Mouse (Mus musculus): ENCODE measurements around the gene Trim17. TPM values are rescaled to one million over a fixed set of nuclear protein-coding genes. Genes with fewer than 3 reads are reported as not detected.

Trim17 gene
- polyA plus RNA-seq, 1 experiment = 0.22 TPM

- peaks cover 53% of the 10 kb centered on the region for H3K79me2 ChIP-seq (ENCODE audit: control insufficient read depth, insufficient read depth)
- peaks cover 39% of the 10 kb centered on the region for H3K36me3 ChIP-seq (ENCODE audit: control insufficient read depth, insufficient read depth)
- peak overlapping the region; percentile 10 for H3ac ChIP-seq (ENCODE audit: control insufficient read depth, insufficient read length, low read depth)
- no peaks in the 10 kb centered on the region for H3K27me3 ChIP-seq (ENCODE audit: control insufficient read depth, insufficient read depth, insufficient read length)
- no peak for TF ChIP-seq USF1 (IDR thresholded peaks at IDR 0.05; ENCODE audit: low read depth)
- peak; percentile 79 for TF ChIP-seq MYOD1 (IDR thresholded peaks at IDR 0.05; ENCODE audit: control insufficient read depth, insufficient read length, low read depth)
- TF ChIP-seq MAX (IDR thresholded peaks at IDR 0.05) = no peak
- no peak for TF ChIP-seq CEBPB (IDR thresholded peaks at IDR 0.05; ENCODE audit: low read depth)
- TF ChIP-seq CTCF (IDR thresholded peaks at IDR 0.05; ENCODE audit: control insufficient read depth, insufficient read depth, insufficient read length) = peak; percentile 75
- peaks cover 36% of the 10 kb centered on the region for H3K79me3 ChIP-seq (ENCODE audit: low read depth)
- H3K4me3 ChIP-seq (ENCODE audit: insufficient read depth, poor library complexity, severe bottlenecking) = no peak overlapping the region
These were observed 27.3 kb downstream of the Trim17 start for GRCm38 (mm10) chr11:58981541-58982447.

- H3K4me3 ChIP-seq (ENCODE audit: insufficient read depth, poor library complexity, severe bottlenecking) = no peak overlapping the region
- no peak overlapping the region for H3ac ChIP-seq (ENCODE audit: control insufficient read depth, insufficient read length, low read depth)
- peaks cover 47% of the 10 kb centered on the region for H3K36me3 ChIP-seq (ENCODE audit: control insufficient read depth, insufficient read depth)
- H3K79me3 ChIP-seq (ENCODE audit: low read depth) = peaks cover 33% of the 10 kb centered on the region
- TF ChIP-seq FOSL1 (IDR thresholded peaks at IDR 0.05; ENCODE audit: insufficient read depth, low read length, poor library complexity, severe bottlenecking) (no peak), USF1 (IDR thresholded peaks at IDR 0.05; ENCODE audit: low read depth) (no peak), MYOD1 (IDR thresholded peaks at IDR 0.05; ENCODE audit: control insufficient read depth, insufficient read length, low read depth) (no peak), CEBPB (IDR thresholded peaks at IDR 0.05; ENCODE audit: low read depth) (no peak), MYOG (IDR thresholded peaks at IDR 0.05; ENCODE audit: control insufficient read depth, extremely low read depth, insufficient read length) (no peak), CTCF (IDR thresholded peaks at IDR 0.05; ENCODE audit: control insufficient read depth, insufficient read depth, insufficient read length) (no peak), MAX (IDR thresholded peaks at IDR 0.05) (no peak)
- H3K79me2 ChIP-seq (ENCODE audit: control insufficient read depth, insufficient read depth) = peaks cover 45% of the 10 kb centered on the region
- no peaks in the 10 kb centered on the region for H3K27me3 ChIP-seq (ENCODE audit: control insufficient read depth, insufficient read depth, insufficient read length)
These were observed 28.1 kb downstream of the Trim17 start for GRCm38 (mm10) chr11:58982471-58983097.

- H3K36me3 ChIP-seq (ENCODE audit: control insufficient read depth, insufficient read depth) = peaks cover 51% of the 10 kb centered on the region
- H3K79me3 ChIP-seq (ENCODE audit: low read depth) = peaks cover 26% of the 10 kb centered on the region
- H3K27me3 ChIP-seq (ENCODE audit: control insufficient read depth, insufficient read depth, insufficient read length) = no peaks in the 10 kb centered on the region
- TF ChIP-seq CEBPB (IDR thresholded peaks at IDR 0.05; ENCODE audit: low read depth) = no peak
- no peak for TF ChIP-seq MYOG (IDR thresholded peaks at IDR 0.05; ENCODE audit: control insufficient read depth, extremely low read depth, insufficient read length)
- no peak for TF ChIP-seq MYOD1 (IDR thresholded peaks at IDR 0.05; ENCODE audit: control insufficient read depth, insufficient read length, low read depth)
- no peak for TF ChIP-seq CTCF (IDR thresholded peaks at IDR 0.05; ENCODE audit: control insufficient read depth, insufficient read depth, insufficient read length)
- no peak for TF ChIP-seq MAX (IDR thresholded peaks at IDR 0.05)
- TF ChIP-seq FOSL1 (IDR thresholded peaks at IDR 0.05; ENCODE audit: insufficient read depth, low read length, poor library complexity, severe bottlenecking) = no peak
- no peak for TF ChIP-seq USF1 (IDR thresholded peaks at IDR 0.05; ENCODE audit: low read depth)
- no peak overlapping the region for H3K4me3 ChIP-seq (ENCODE audit: insufficient read depth, poor library complexity, severe bottlenecking)
- peaks cover 33% of the 10 kb centered on the region for H3K79me2 ChIP-seq (ENCODE audit: control insufficient read depth, insufficient read depth)
- H3ac ChIP-seq (ENCODE audit: control insufficient read depth, insufficient read length, low read depth) = no peak overlapping the region
These were observed 29.3 kb downstream of the Trim17 start for GRCm38 (mm10) chr11:58983691-58984341.

- Histone ChIP-seq H3K27me3 (ENCODE audit: control insufficient read depth, insufficient read depth, insufficient read length) (no peaks in the 10 kb centered on the region), H3K36me3 (ENCODE audit: control insufficient read depth, insufficient read depth) (peaks cover 60% of the 10 kb centered on the region), H3K4me3 (ENCODE audit: insufficient read depth, poor library complexity, severe bottlenecking) (no peak overlapping the region), H3ac (ENCODE audit: control insufficient read depth, insufficient read length, low read depth) (no peak overlapping the region), H3K79me3 (ENCODE audit: low read depth) (peaks cover 19% of the 10 kb centered on the region), H3K79me2 (ENCODE audit: control insufficient read depth, insufficient read depth) (peaks cover 24% of the 10 kb centered on the region)
- TF ChIP-seq CEBPB (IDR thresholded peaks at IDR 0.05; ENCODE audit: low read depth) (no peak), CTCF (IDR thresholded peaks at IDR 0.05; ENCODE audit: control insufficient read depth, insufficient read depth, insufficient read length) (no peak), MYOD1 (IDR thresholded peaks at IDR 0.05; ENCODE audit: control insufficient read depth, insufficient read length, low read depth) (no peak), MYOG (IDR thresholded peaks at IDR 0.05; ENCODE audit: control insufficient read depth, extremely low read depth, insufficient read length) (no peak), USF1 (IDR thresholded peaks at IDR 0.05; ENCODE audit: low read depth) (no peak), MAX (IDR thresholded peaks at IDR 0.05) (no peak), FOSL1 (IDR thresholded peaks at IDR 0.05; ENCODE audit: insufficient read depth, low read length, poor library complexity, severe bottlenecking) (no peak)
These were observed 30.2 kb downstream of the Trim17 start for GRCm38 (mm10) chr11:58984657-58985056.

- Histone ChIP-seq H3K27me3 (ENCODE audit: control insufficient read depth, insufficient read depth, insufficient read length) (no peaks in the 10 kb centered on the region), H3K79me3 (ENCODE audit: low read depth) (peaks cover 12% of the 10 kb centered on the region), H3K36me3 (ENCODE audit: control insufficient read depth, insufficient read depth) (peaks cover 62% of the 10 kb centered on the region), H3ac (ENCODE audit: control insufficient read depth, insufficient read length, low read depth) (no peak overlapping the region), H3K4me3 (ENCODE audit: insufficient read depth, poor library complexity, severe bottlenecking) (no peak overlapping the region), H3K79me2 (ENCODE audit: control insufficient read depth, insufficient read depth) (peaks cover 17% of the 10 kb centered on the region)
- TF ChIP-seq MYOD1 (IDR thresholded peaks at IDR 0.05; ENCODE audit: control insufficient read depth, insufficient read length, low read depth) (no peak), USF1 (IDR thresholded peaks at IDR 0.05; ENCODE audit: low read depth) (no peak), MYOG (IDR thresholded peaks at IDR 0.05; ENCODE audit: control insufficient read depth, extremely low read depth, insufficient read length) (no peak), MAX (IDR thresholded peaks at IDR 0.05) (no peak), CTCF (IDR thresholded peaks at IDR 0.05; ENCODE audit: control insufficient read depth, insufficient read depth, insufficient read length) (no peak), FOSL1 (IDR thresholded peaks at IDR 0.05; ENCODE audit: insufficient read depth, low read length, poor library complexity, severe bottlenecking) (no peak), CEBPB (IDR thresholded peaks at IDR 0.05; ENCODE audit: low read depth) (no peak)
These were observed 30.9 kb downstream of the Trim17 start for GRCm38 (mm10) chr11:58985299-58985917.

Data from C2C12 (cell line).